Mouse (Mus musculus) forebrain, embryonic 16.5 days (tissue): ENCODE measurements around the gene Fry. TPM values are rescaled to one million over a fixed set of nuclear protein-coding genes. Genes with fewer than 3 reads are reported as not detected.

Experiments used
- ATAC-seq: fragments of 200-750 bp; cut with Nextera tagmentation; 2 replicates; pipeline ENCODE4 v1.8.0; 2017; ENCODE audit warnings: mild to moderate bottlenecking, moderate library complexity
- H3K27ac ChIP-seq: fragments of 300-500 bp; sonication (generic); 2 replicates; pipeline ENCODE4 v1.5.1; 2014; ENCODE audit warnings: low read length, control low read depth
- H3K27me3 ChIP-seq: fragments of 300-500 bp; sonication (generic); replicated peaks from 2 replicates; pipeline ENCODE4 v1.6.1; 2014; ENCODE audit warnings: low read length; ENCODE audit not compliant: control insufficient read depth, insufficient read depth
- H3K36me3 ChIP-seq: fragments of 300-500 bp; sonication (generic); 2 replicates; pipeline ENCODE4 v1.6.1; 2014; ENCODE audit not compliant: control insufficient read depth, insufficient read depth
- H3K4me1 ChIP-seq: fragments of 300-500 bp; sonication (generic); replicated peaks from 2 replicates; pipeline ENCODE4 v1.6.1; 2014; ENCODE audit warnings: low read length; ENCODE audit not compliant: control insufficient read depth, insufficient read depth
- H3K4me2 ChIP-seq: fragments of 300-500 bp; sonication (generic); 2 replicates; pipeline ENCODE4 v1.6.1; 2014; ENCODE audit warnings: mild to moderate bottlenecking, low read length, control low read depth
- H3K4me3 ChIP-seq: fragments of 300-500 bp; sonication (generic); replicated peaks from 2 replicates; pipeline ENCODE4 v1.5.1; 2014; ENCODE audit warnings: mild to moderate bottlenecking, low read length, control low read depth
- H3K9ac ChIP-seq: fragments of 300-500 bp; sonication (generic); replicated peaks from 2 replicates; pipeline ENCODE4 v1.6.1; 2014; ENCODE audit warnings: low read depth, low read length, control low read depth
- H3K9me3 ChIP-seq: fragments of 300-500 bp; sonication (generic); 2 replicates; pipeline ENCODE4 v1.6.1; 2016; ENCODE audit warnings: low read length; ENCODE audit not compliant: control insufficient read depth
- WGBS: fragments of 180-500 bp; shearing (Covaris S2); extraction: QIAGEN DNeasy Blood & Tissue Kit; methylation state at CpG from one replicate; pipeline ENCODE4 v1.1.7; 2014; 5-methylcytosine and 5-hydroxymethylcytosine counted together
- polyA plus RNA-seq: library from polyadenylated mRNA; unstranded; fragments of >200 nt; fragmentation: Nextera tagmentation; extraction: Ambion mirVana; gene quantifications from 2 replicates; pipeline ENCODE4 v1.2.1, GENCODE M21; 2015

Gene Fry
- 35.1 and 45.4 TPM in 2 replicates for polyA plus RNA-seq

GRCm38 (mm10) chr5:150118455-150119241, at the start of gene Fry:
Gene Fry, plus strand, starts transcription at chr5:150118645.
- peak; percentile 99 for ATAC-seq
- Histone ChIP-seq H3K4me3 (peak within 1 kb of the TSS; percentile 71), H3K27ac (0 out of 2 replicates have a peak within 1 kb of the TSS, but pooled peaks have one; percentile 51), H3K4me1 (peaks cover 22% of the 10 kb centered on the region), H3K4me2 (peak within 1 kb of the TSS; percentile 75), H3K36me3 (no peaks in the 10 kb centered on the region), H3K27me3 (no peaks in the 10 kb centered on the region), H3K9me3 (peaks cover 3% of the 10 kb centered on the region; the same call in 1 of the 2 replicates), H3K9ac (peak within 1 kb of the TSS; percentile 65)
- WGBS = under 1% methylated on average over 59 of the region's 68 CpGs

- no peaks in the 10 kb centered on the region for H3K4me1 ChIP-seq
- 0 out of 2 replicates have a peak, but pooled peaks have one; percentile 23 for ATAC-seq
- no peaks in the 10 kb centered on the region for H3K36me3 ChIP-seq
- no peak overlapping the region for H3K27ac ChIP-seq
- H3K9ac ChIP-seq = no peak overlapping the region
- no peak overlapping the region for H3K4me3 ChIP-seq
- no peaks in the 10 kb centered on the region for H3K9me3 ChIP-seq
- H3K4me2 ChIP-seq = no peak overlapping the region; the same call in 1 of the 2 replicates
- H3K27me3 ChIP-seq = no peaks in the 10 kb centered on the region
- WGBS = 22% methylated on average over 10 of the region's 10 CpGs
Measured at GRCm38 (mm10) chr5:150070086-150070485, 48.4 kb upstream of the Fry start.

- Histone ChIP-seq H3K9me3 (no peaks in the 10 kb centered on the region), H3K27ac (no peak overlapping the region), H3K4me3 (no peak overlapping the region), H3K27me3 (no peaks in the 10 kb centered on the region), H3K4me1 (no peaks in the 10 kb centered on the region), H3K36me3 (no peaks in the 10 kb centered on the region), H3K4me2 (no peak overlapping the region), H3K9ac (no peak overlapping the region)
- no peak for ATAC-seq
Measured at GRCm38 (mm10) chr5:150071738-150072137, 46.7 kb upstream of the Fry start.

GRCm38 (mm10) chr5:150079866-150080797, 38.3 kb upstream of the Fry start:
- Histone ChIP-seq H3K9ac (no peak overlapping the region), H3K36me3 (no peaks in the 10 kb centered on the region), H3K27me3 (no peaks in the 10 kb centered on the region), H3K9me3 (no peaks in the 10 kb centered on the region), H3K27ac (no peak overlapping the region), H3K4me2 (no peak overlapping the region), H3K4me1 (peaks cover 4% of the 10 kb centered on the region; the same call in 1 of the 2 replicates), H3K4me3 (no peak overlapping the region)
- ATAC-seq = peak; percentile 70; the same call in 1 of the 2 replicates
- whole genome bisulfite sequencing = 15% methylated on average over 12 of the region's 12 CpGs

- Histone ChIP-seq H3K27ac (no peak overlapping the region), H3K4me3 (no peak overlapping the region), H3K9me3 (no peaks in the 10 kb centered on the region), H3K4me1 (peaks cover 4% of the 10 kb centered on the region; the same call in 1 of the 2 replicates), H3K36me3 (no peaks in the 10 kb centered on the region), H3K4me2 (no peak overlapping the region), H3K27me3 (no peaks in the 10 kb centered on the region), H3K9ac (no peak overlapping the region)
- no peak for ATAC-seq
- 92% methylated on average over 14 of the region's 14 CpGs for WGBS
Measured at GRCm38 (mm10) chr5:150082696-150083095, 35.7 kb upstream of the Fry start.

GRCm38 (mm10) chr5:150083190-150083589, 35.3 kb upstream of the Fry start:
- 65% methylated on average over 5 of the region's 5 CpGs for WGBS
- peaks cover 4% of the 10 kb centered on the region; the same call in 1 of the 2 replicates for H3K4me1 ChIP-seq
- H3K4me2 ChIP-seq = no peak overlapping the region
- no peak overlapping the region for H3K27ac ChIP-seq
- ATAC-seq = no peak
- H3K27me3 ChIP-seq = no peaks in the 10 kb centered on the region
- H3K9ac ChIP-seq = no peak overlapping the region
- no peaks in the 10 kb centered on the region for H3K36me3 ChIP-seq
- H3K9me3 ChIP-seq = no peaks in the 10 kb centered on the region
- H3K4me3 ChIP-seq = no peak overlapping the region

- WGBS = 14% methylated on average over 6 of the region's 6 CpGs
- peak; percentile 77 for ATAC-seq
Measured at GRCm38 (mm10) chr5:150097620-150098019, 20.8 kb upstream of the Fry start.

GRCm38 (mm10) chr5:150098754-150099153, 19.7 kb upstream of the Fry start:
- 91% methylated on average over 12 of the region's 12 CpGs for WGBS

More at GRCm38 (mm10) chr5:150097620-150098019, 20.8 kb upstream of the Fry start:
- no peaks in the 10 kb centered on the region for H3K36me3 ChIP-seq
- no peaks in the 10 kb centered on the region; the same call in 1 of the 2 replicates for H3K4me1 ChIP-seq
- no peak overlapping the region for H3K27ac ChIP-seq
- no peaks in the 10 kb centered on the region for H3K9me3 ChIP-seq
- H3K4me3 ChIP-seq = no peak overlapping the region
- no peaks in the 10 kb centered on the region for H3K27me3 ChIP-seq
- no peak overlapping the region for H3K4me2 ChIP-seq
- H3K9ac ChIP-seq = no peak overlapping the region

GRCm38 (mm10) chr5:150101789-150102188, 16.7 kb upstream of the Fry start:
- no peak overlapping the region for H3K9ac ChIP-seq
- H3K27ac ChIP-seq = no peak overlapping the region
- no peaks in the 10 kb centered on the region; the same call in 1 of the 2 replicates for H3K4me1 ChIP-seq
- H3K4me3 ChIP-seq = no peak overlapping the region
- H3K9me3 ChIP-seq = no peaks in the 10 kb centered on the region
- H3K27me3 ChIP-seq = no peaks in the 10 kb centered on the region
- no peak overlapping the region for H3K4me2 ChIP-seq
- H3K36me3 ChIP-seq = no peaks in the 10 kb centered on the region
- 87% methylated on average over 11 of the region's 11 CpGs for WGBS
- ATAC-seq = no peak

More at GRCm38 (mm10) chr5:150098754-150099153, 19.7 kb upstream of the Fry start:
- no peak overlapping the region for H3K9ac ChIP-seq
- H3K4me1 ChIP-seq = no peaks in the 10 kb centered on the region; the same call in 1 of the 2 replicates
- no peaks in the 10 kb centered on the region for H3K9me3 ChIP-seq
- H3K4me3 ChIP-seq = no peak overlapping the region
- no peaks in the 10 kb centered on the region for H3K27me3 ChIP-seq
- H3K4me2 ChIP-seq = no peak overlapping the region
- H3K36me3 ChIP-seq = no peaks in the 10 kb centered on the region
- no peak for ATAC-seq
- H3K27ac ChIP-seq = no peak overlapping the region
